Mouse (Mus musculus): ENCODE measurements around the gene Ahcyl2. TPM values are rescaled to one million over a fixed set of nuclear protein-coding genes. Genes with fewer than 3 reads are reported as not detected.

The Ahcyl2 gene
- polyA plus RNA-seq, 1 experiment from 2014 or later, result 11.7 TPM

DNA sequence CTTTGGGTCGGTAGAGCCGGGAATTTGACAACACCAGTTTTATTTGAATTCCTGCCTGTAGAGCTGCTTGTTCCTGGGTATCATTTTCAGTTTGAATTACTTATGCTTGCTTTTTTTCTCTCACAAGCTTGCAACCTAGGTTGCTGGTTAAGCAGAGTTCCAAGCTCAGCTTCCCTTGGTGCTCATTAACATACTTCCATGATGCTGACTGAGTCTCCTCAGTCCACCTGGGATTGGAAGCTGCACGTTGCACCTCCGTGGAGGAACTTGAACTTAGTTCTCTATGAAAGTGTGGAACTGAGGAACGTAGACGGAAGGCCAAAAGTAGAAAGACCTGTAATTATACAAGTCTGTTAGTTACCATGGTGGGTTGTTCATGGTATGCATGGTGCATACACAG lies 16.1 kb downstream of the Ahcyl2 start:
- WGBS, result 86% methylated on average over 6 of the region's 6 CpGs
- Histone ChIP-seq H3K27ac (replicated peaks in 1 of 2; ENCODE audit: control insufficient read depth in 1 of 2, insufficient read depth in 1 of 2, low read depth in 2 of 2, low read length in 2 of 2) (no peak overlapping the region), H3K9me3 (ENCODE audit: control insufficient read depth, low read length) (no peaks in the 10 kb centered on the region), H3K4me1 (ENCODE audit: control insufficient read depth in 2 of 2, insufficient read depth in 2 of 2, low read length in 2 of 2) (no peaks in the 10 kb centered on the region), H3K4me3 (ENCODE audit: control insufficient read depth in 1 of 2, insufficient read depth in 1 of 2, low read depth in 1 of 2, low read length in 2 of 2) (no peak overlapping the region), H3K27me3 (ENCODE audit: control insufficient read depth, insufficient read depth, low read length) (no peaks in the 10 kb centered on the region), H3K36me3 (ENCODE audit: control insufficient read depth, insufficient read depth, low read length) (no peaks in the 10 kb centered on the region), H3K9ac (ENCODE audit: low read length) (no peak overlapping the region), H3K4me2 (ENCODE audit: low read length) (no peak overlapping the region)
- ATAC-seq (ENCODE audit: insufficient number of reproducible peaks, insufficient read depth, low FRiP score, low read depth), result no peak

GRCm38 (mm10) chr6:29784413-29785021 lies 16.7 kb downstream of the Ahcyl2 start:
- no peak overlapping the region for H3K4me3 ChIP-seq (ENCODE audit: control insufficient read depth in 1 of 2, insufficient read depth in 1 of 2, low read depth in 1 of 2, low read length in 2 of 2)
- ATAC-seq (ENCODE audit: insufficient number of reproducible peaks, insufficient read depth, low FRiP score, low read depth), result no peak
- no peaks in the 10 kb centered on the region for H3K36me3 ChIP-seq (ENCODE audit: control insufficient read depth, insufficient read depth, low read length)
- H3K4me2 ChIP-seq (ENCODE audit: low read length), result no peak overlapping the region
- WGBS, result 85% methylated on average over 3 of the region's 3 CpGs
- no peaks in the 10 kb centered on the region for H3K27me3 ChIP-seq (ENCODE audit: control insufficient read depth, insufficient read depth, low read length)
- no peaks in the 10 kb centered on the region for H3K4me1 ChIP-seq (ENCODE audit: control insufficient read depth in 2 of 2, insufficient read depth in 2 of 2, low read length in 2 of 2)
- H3K27ac ChIP-seq (replicated peaks in 1 of 2; ENCODE audit: control insufficient read depth in 1 of 2, insufficient read depth in 1 of 2, low read depth in 2 of 2, low read length in 2 of 2), result no peak overlapping the region
- no peaks in the 10 kb centered on the region for H3K9me3 ChIP-seq (ENCODE audit: control insufficient read depth, low read length)
- H3K9ac ChIP-seq (ENCODE audit: low read length), result no peak overlapping the region

- no peak for ATAC-seq (ENCODE audit: insufficient number of reproducible peaks, insufficient read depth, low FRiP score, low read depth)
- no peaks in the 10 kb centered on the region for H3K4me1 ChIP-seq (ENCODE audit: control insufficient read depth in 2 of 2, insufficient read depth in 2 of 2, low read length in 2 of 2)
- 83% methylated on average over 5 of the region's 5 CpGs for WGBS
- no peak overlapping the region for H3K27ac ChIP-seq (replicated peaks in 1 of 2; ENCODE audit: control insufficient read depth in 1 of 2, insufficient read depth in 1 of 2, low read depth in 2 of 2, low read length in 2 of 2)
- no peaks in the 10 kb centered on the region for H3K27me3 ChIP-seq (ENCODE audit: control insufficient read depth, insufficient read depth, low read length)
- no peak overlapping the region for H3K4me3 ChIP-seq (ENCODE audit: control insufficient read depth in 1 of 2, insufficient read depth in 1 of 2, low read depth in 1 of 2, low read length in 2 of 2)
- H3K4me2 ChIP-seq (ENCODE audit: low read length), result no peak overlapping the region
- H3K9me3 ChIP-seq (ENCODE audit: control insufficient read depth, low read length), result no peaks in the 10 kb centered on the region
- H3K9ac ChIP-seq (ENCODE audit: low read length), result no peak overlapping the region
- H3K36me3 ChIP-seq (ENCODE audit: control insufficient read depth, insufficient read depth, low read length), result no peaks in the 10 kb centered on the region
These were observed 17.9 kb downstream of the Ahcyl2 start for GRCm38 (mm10) chr6:29785759-29786158.

- H3K27me3 ChIP-seq (ENCODE audit: control insufficient read depth, insufficient read depth, low read length), result no peaks in the 10 kb centered on the region
- no peak for ATAC-seq (ENCODE audit: insufficient number of reproducible peaks, insufficient read depth, low FRiP score, low read depth)
- H3K9ac ChIP-seq (ENCODE audit: low read length), result no peak overlapping the region
- H3K36me3 ChIP-seq (ENCODE audit: control insufficient read depth, insufficient read depth, low read length), result no peaks in the 10 kb centered on the region
- H3K27ac ChIP-seq (replicated peaks in 1 of 2; ENCODE audit: control insufficient read depth in 1 of 2, insufficient read depth in 1 of 2, low read depth in 2 of 2, low read length in 2 of 2), result no peak overlapping the region
- WGBS, result 79% methylated on average over 3 of the region's 3 CpGs
- H3K4me3 ChIP-seq (ENCODE audit: control insufficient read depth in 1 of 2, insufficient read depth in 1 of 2, low read depth in 1 of 2, low read length in 2 of 2), result no peak overlapping the region
- no peaks in the 10 kb centered on the region for H3K4me1 ChIP-seq (ENCODE audit: control insufficient read depth in 2 of 2, insufficient read depth in 2 of 2, low read length in 2 of 2)
- no peak overlapping the region for H3K4me2 ChIP-seq (ENCODE audit: low read length)
- H3K9me3 ChIP-seq (ENCODE audit: control insufficient read depth, low read length), result no peaks in the 10 kb centered on the region
These were observed 21.1 kb downstream of the Ahcyl2 start for GRCm38 (mm10) chr6:29788779-29789350.

- 81% methylated on average over 3 of the region's 3 CpGs for WGBS
These were observed 22.3 kb downstream of the Ahcyl2 start for GRCm38 (mm10) chr6:29790014-29790698.

GRCm38 (mm10) chr6:29793520-29793919 lies 25.7 kb downstream of the Ahcyl2 start:
- Histone ChIP-seq H3K27ac (replicated peaks in 1 of 2; ENCODE audit: control insufficient read depth in 1 of 2, insufficient read depth in 1 of 2, low read depth in 2 of 2, low read length in 2 of 2) (no peak overlapping the region), H3K4me3 (ENCODE audit: control insufficient read depth in 1 of 2, insufficient read depth in 1 of 2, low read depth in 1 of 2, low read length in 2 of 2) (no peak overlapping the region), H3K4me2 (ENCODE audit: low read length) (no peak overlapping the region), H3K27me3 (ENCODE audit: control insufficient read depth, insufficient read depth, low read length) (no peaks in the 10 kb centered on the region), H3K4me1 (ENCODE audit: control insufficient read depth in 2 of 2, insufficient read depth in 2 of 2, low read length in 2 of 2) (no peaks in the 10 kb centered on the region), H3K36me3 (ENCODE audit: control insufficient read depth, insufficient read depth, low read length) (no peaks in the 10 kb centered on the region), H3K9me3 (ENCODE audit: control insufficient read depth, low read length) (no peaks in the 10 kb centered on the region), H3K9ac (ENCODE audit: low read length) (no peak overlapping the region)
- no peak for ATAC-seq (ENCODE audit: insufficient number of reproducible peaks, insufficient read depth, low FRiP score, low read depth)
- 65% methylated on average over 1 of the region's 1 CpGs for WGBS

More at GRCm38 (mm10) chr6:29790014-29790698, 22.3 kb downstream of the Ahcyl2 start:
- Histone ChIP-seq H3K27ac (replicated peaks in 1 of 2; ENCODE audit: control insufficient read depth in 1 of 2, insufficient read depth in 1 of 2, low read depth in 2 of 2, low read length in 2 of 2) (no peak overlapping the region), H3K4me2 (ENCODE audit: low read length) (no peak overlapping the region), H3K36me3 (ENCODE audit: control insufficient read depth, insufficient read depth, low read length) (no peaks in the 10 kb centered on the region), H3K4me1 (ENCODE audit: control insufficient read depth in 2 of 2, insufficient read depth in 2 of 2, low read length in 2 of 2) (no peaks in the 10 kb centered on the region), H3K9me3 (ENCODE audit: control insufficient read depth, low read length) (no peaks in the 10 kb centered on the region), H3K9ac (ENCODE audit: low read length) (no peak overlapping the region), H3K4me3 (ENCODE audit: control insufficient read depth in 1 of 2, insufficient read depth in 1 of 2, low read depth in 1 of 2, low read length in 2 of 2) (no peak overlapping the region), H3K27me3 (ENCODE audit: control insufficient read depth, insufficient read depth, low read length) (no peaks in the 10 kb centered on the region)
- no peak for ATAC-seq (ENCODE audit: insufficient number of reproducible peaks, insufficient read depth, low FRiP score, low read depth)

GRCm38 (mm10) chr6:29794582-29794981 lies 26.8 kb downstream of the Ahcyl2 start:
- H3K4me3 ChIP-seq (ENCODE audit: control insufficient read depth in 1 of 2, insufficient read depth in 1 of 2, low read depth in 1 of 2, low read length in 2 of 2), result no peak overlapping the region
- 83% methylated on average over 6 of the region's 6 CpGs for WGBS
- no peaks in the 10 kb centered on the region for H3K4me1 ChIP-seq (ENCODE audit: control insufficient read depth in 2 of 2, insufficient read depth in 2 of 2, low read length in 2 of 2)
- no peaks in the 10 kb centered on the region for H3K27me3 ChIP-seq (ENCODE audit: control insufficient read depth, insufficient read depth, low read length)
- no peak overlapping the region for H3K4me2 ChIP-seq (ENCODE audit: low read length)
- no peak overlapping the region for H3K27ac ChIP-seq (replicated peaks in 1 of 2; ENCODE audit: control insufficient read depth in 1 of 2, insufficient read depth in 1 of 2, low read depth in 2 of 2, low read length in 2 of 2)
- ATAC-seq (ENCODE audit: insufficient number of reproducible peaks, insufficient read depth, low FRiP score, low read depth), result no peak
- H3K9ac ChIP-seq (ENCODE audit: low read length), result no peak overlapping the region
- H3K9me3 ChIP-seq (ENCODE audit: control insufficient read depth, low read length), result no peaks in the 10 kb centered on the region
- H3K36me3 ChIP-seq (ENCODE audit: control insufficient read depth, insufficient read depth, low read length), result no peaks in the 10 kb centered on the region

Measured in heart, embryonic 14.5 days (tissue).